Mouse (Mus musculus) cerebellum, postnatal 36 days (tissue): ENCODE results near the gene Irs4.

Experiments
- DNase-seq, 2 experiments: peaks; one replicate each; pipeline ENCODE4 v3.0.0; 2021 to 2022; ENCODE audit warnings: mixed read lengths in 2 of 2

The Irs4 gene

GRCm38 (mm10) chrX:141724937-141725918 is at the start of gene Irs4:
Gene Irs4, minus strand, starts transcription at chrX:141725263.
- no peak for DNase-seq

GRCm38 (mm10) chrX:141750360-141750759 is 25.3 kb upstream of the Irs4 start:
- DNase-seq, result no peak

GRCm38 (mm10) chrX:141729570-141729969 is 4.5 kb upstream of the Irs4 start:
- no peak for DNase-seq

- no peak for DNase-seq
Measured at GRCm38 (mm10) chrX:141724391-141724891, 622 bp downstream of the Irs4 start.

- no peak for DNase-seq
Measured at GRCm38 (mm10) chrX:141723936-141724335, 1.1 kb downstream of the Irs4 start.

- no peak for DNase-seq
Measured at GRCm38 (mm10) chrX:141721725-141722124, 3.3 kb downstream of the Irs4 start.
